18 mouse cellular contexts compared by ENCODE assay signal in the genomic region with DNA sequence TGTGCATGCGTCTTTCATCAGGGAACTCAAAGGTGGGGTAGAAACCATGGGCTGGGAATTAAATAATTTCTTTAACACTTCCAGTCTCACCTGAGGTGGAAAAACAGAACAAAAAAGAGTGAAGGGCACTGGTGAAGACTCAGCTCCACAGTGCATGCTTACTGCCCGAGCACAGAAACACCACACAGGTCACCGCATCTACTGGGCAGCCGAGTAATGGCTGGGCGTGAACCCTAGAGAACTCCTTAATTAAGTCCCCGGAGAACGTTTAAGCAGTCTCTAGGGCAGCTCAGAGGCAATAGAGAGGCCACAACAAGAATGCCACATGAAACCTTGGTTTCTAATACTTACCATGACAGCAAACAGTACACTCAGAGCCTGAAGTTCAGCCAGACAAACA.
DNase-seq lines count a peak whose midpoint lies in the region; ATAC-seq and TF ChIP-seq lines count a peak whose summit lies in the region.
"Had no signal": no experiment of that assay in that cellular context is flagged by ENCODE, and none has a peak within 500 bp of the region (broad histone marks: within the 10 kb centered on the region; RNA-seq: fewer than 3 reads in every experiment).

No protein-coding gene starts in this region.

- H3K4me1 ChIP-seq in forebrain, postnatal 0 days (ENCODE audit: insufficient read depth) = no peaks in the 10 kb centered on the region
- H3K4me1 ChIP-seq in forebrain, embryonic 12.5 days = no peaks in the 10 kb centered on the region
- H3K4me1 ChIP-seq in limb, embryonic 13.5 days = peaks cover 9% of the 10 kb centered on the region
- H3K4me1 ChIP-seq: embryonic facial prominence, embryonic 15.5 days; forebrain, embryonic 15.5 days; heart, embryonic 12.5 days; hindbrain, embryonic 15.5 days had no signal

- TF ChIP-seq POLR2A in brain, embryonic 14.5 days (IDR thresholded peaks at IDR 0.05; ENCODE audit: borderline replicate concordance, extremely low read depth, insufficient read depth, insufficient read length, poor library complexity, severe bottlenecking) = no peak

- peak; percentile 43 for ATAC-seq in forebrain, postnatal 0 days
- ATAC-seq in forebrain, embryonic 12.5 days (ENCODE audit: low FRiP score) = no peak
- no peak; the same call in 1 of the 2 replicates for ATAC-seq in limb, embryonic 13.5 days (ENCODE audit: low FRiP score, low read depth)
- ATAC-seq: forebrain, embryonic 15.5 days had no signal

- DNase-seq in forebrain, postnatal 0 days = no peak
- peak; percentile 13 for DNase-seq in kidney, adult 9 months
- no peak for DNase-seq in kidney, adult 8-10 months
- DNase-seq in brain, embryonic 14.5 days (ENCODE audit: low read depth) = peak; percentile 13
- no peak for DNase-seq in ovary, postnatal 36 days (ENCODE audit: low spot score)
- DNase-seq: adrenal gland, postnatal 14 days; cerebellum, adult 18-20 months; cerebellum, adult 9-11 months; cerebellum, postnatal 36 days; gastrocnemius, postnatal 14 days had no signal

- no peaks in the 10 kb centered on the region for H3K27me3 ChIP-seq in forebrain, postnatal 0 days (ENCODE audit: insufficient read depth, low read length)
- H3K27me3 ChIP-seq in forebrain, embryonic 12.5 days = no peaks in the 10 kb centered on the region
- H3K27me3 ChIP-seq in limb, embryonic 13.5 days = no peaks in the 10 kb centered on the region
- H3K27me3 ChIP-seq: embryonic facial prominence, embryonic 15.5 days; forebrain, embryonic 15.5 days; heart, embryonic 12.5 days; hindbrain, embryonic 15.5 days had no signal

- H3K9ac ChIP-seq in forebrain, postnatal 0 days = no peak overlapping the region
- H3K9ac ChIP-seq in forebrain, embryonic 12.5 days = no peak overlapping the region
- no peak overlapping the region for H3K9ac ChIP-seq in limb, embryonic 13.5 days
- H3K9ac ChIP-seq: embryonic facial prominence, embryonic 15.5 days; forebrain, embryonic 15.5 days; heart, embryonic 12.5 days; hindbrain, embryonic 15.5 days had no signal

- no peaks in the 10 kb centered on the region for H3K36me3 ChIP-seq in forebrain, postnatal 0 days (ENCODE audit: insufficient read depth)
- H3K36me3 ChIP-seq in forebrain, embryonic 12.5 days (replicated peaks) = no peaks in the 10 kb centered on the region
- no peaks in the 10 kb centered on the region for H3K36me3 ChIP-seq in limb, embryonic 13.5 days
- H3K36me3 ChIP-seq: embryonic facial prominence, embryonic 15.5 days; forebrain, embryonic 10.5 days; forebrain, embryonic 15.5 days; heart, embryonic 12.5 days; hindbrain, embryonic 15.5 days had no signal

- H3K27ac ChIP-seq in forebrain, postnatal 0 days (ENCODE audit: low read depth, low read length) = no peak overlapping the region
- H3K27ac ChIP-seq in forebrain, embryonic 12.5 days = no peak overlapping the region
- H3K27ac ChIP-seq in limb, embryonic 13.5 days = peak overlapping the region; percentile 44; the same call in 1 of the 2 replicates
- H3K27ac ChIP-seq: embryonic facial prominence, embryonic 15.5 days; forebrain, embryonic 10.5 days; forebrain, embryonic 15.5 days; hindbrain, embryonic 15.5 days had no signal

- no peak for TF ChIP-seq CTCF in forebrain, postnatal 0 days (IDR thresholded peaks at IDR 0.05; ENCODE audit: low read depth)
- TF ChIP-seq CTCF in brain, embryonic 14.5 days (IDR thresholded peaks at IDR 0.05; ENCODE audit: borderline replicate concordance, extremely low read depth, insufficient read depth, insufficient read length) = no peak

- no peak overlapping the region for H3K4me2 ChIP-seq in forebrain, postnatal 0 days (ENCODE audit: low read depth)
- no peak overlapping the region for H3K4me2 ChIP-seq in forebrain, embryonic 12.5 days
- H3K4me2 ChIP-seq in limb, embryonic 13.5 days (replicated peaks) = no peak overlapping the region
- H3K4me2 ChIP-seq: embryonic facial prominence, embryonic 15.5 days; forebrain, embryonic 15.5 days; heart, embryonic 12.5 days; hindbrain, embryonic 15.5 days had no signal

- 49% methylated on average over 7 of the region's 7 CpGs for WGBS in forebrain, postnatal 0 days
- 74% methylated on average over 7 of the region's 7 CpGs for WGBS in forebrain, embryonic 12.5 days
- WGBS in limb, embryonic 13.5 days = 40% methylated on average over 7 of the region's 7 CpGs

- no peak overlapping the region for H3K4me3 ChIP-seq in forebrain, postnatal 0 days (ENCODE audit: low read depth, low read length)
- H3K4me3 ChIP-seq in forebrain, embryonic 12.5 days (replicated peaks) = no peak overlapping the region
- no peak overlapping the region for H3K4me3 ChIP-seq in limb, embryonic 13.5 days
- H3K4me3 ChIP-seq: embryonic facial prominence, embryonic 15.5 days; erythroblast, embryonic 14.5 days; forebrain, embryonic 10.5 days; forebrain, embryonic 15.5 days; heart, embryonic 12.5 days; hindbrain, embryonic 15.5 days had no signal

- no peaks in the 10 kb centered on the region for H3K9me3 ChIP-seq in forebrain, postnatal 0 days (ENCODE audit: low read length)
- H3K9me3 ChIP-seq in forebrain, embryonic 12.5 days = no peaks in the 10 kb centered on the region
- H3K9me3 ChIP-seq in limb, embryonic 13.5 days = no peaks in the 10 kb centered on the region
- H3K9me3 ChIP-seq: embryonic facial prominence, embryonic 15.5 days; forebrain, embryonic 10.5 days; forebrain, embryonic 15.5 days; heart, embryonic 12.5 days; hindbrain, embryonic 15.5 days had no signal

Comparison
In these comparisons a context has a peak if more than half of its experiments do, and no peak if none do; other contexts are left out.
1. DNase-seq: peak in kidney, adult 9 months (single experiment) and brain, embryonic 14.5 days (single experiment); none in forebrain, postnatal 0 days (single experiment), kidney, adult 8-10 months (0 of 2) and ovary, postnatal 36 days (single experiment).